Mouse (Mus musculus) liver, embryonic 14 days (tissue): ENCODE results near the gene Cd300e. TPM values are rescaled to one million over a fixed set of nuclear protein-coding genes. Genes with fewer than 3 reads are reported as not detected.

Source experiments
- polyA plus RNA-seq: library from polyadenylated mRNA; depleted of rRNA; stranded (reverse); fragments of >200 nt; gene quantifications from 2 replicates; pipeline ENCODE4 v1.2.3, GENCODE M21; 2012; rRNA removed

The Cd300e gene
- 0.50 and 0.73 TPM in 2 replicates for polyA plus RNA-seq

GRCm38 (mm10) chr11:115062077-115062476 lies at the start of gene Cd300e:
Gene Cd300e, minus strand, starts transcription at chr11:115062177.

GRCm38 (mm10) chr11:115091362-115091901 lies 29.5 kb upstream of the Cd300e start, which contains the start of gene Rab37:
Gene Rab37, plus strand, starts transcription at chr11:115091431.

GRCm38 (mm10) chr11:115048259-115048658 lies 13.7 kb downstream of the Cd300e start, which contains the start of gene Cd300ld3:
Gene Cd300ld3, minus strand, starts transcription at chr11:115048409.

GRCm38 (mm10) chr11:115037669-115038068 lies 24.3 kb downstream of the Cd300e start, which contains the start of gene Cd300ld5:
Gene Cd300ld5, minus strand, starts transcription at chr11:115037769.

GRCm38 (mm10) chr11:115026912-115027311 lies 35.1 kb downstream of the Cd300e start, which contains the start of gene Cd300ld4:
Gene Cd300ld4, minus strand, starts transcription at chr11:115027012.

GRCm38 (mm10) chr11:115016093-115016492 lies 45.9 kb downstream of the Cd300e start, which contains the start of gene Cd300ld2:
Gene Cd300ld2, minus strand, starts transcription at chr11:115016193.

Other genes with a start within 250 kb of the Cd300e start
- 4.4 and 5.2 TPM in 2 replicates for gene Gprc5c, start 211.0 kb downstream of the Cd300e start, polyA plus RNA-seq
- gene Cd300a, start 172.1 kb downstream of the Cd300e start, polyA plus RNA-seq = 1.9 and 2.8 TPM in 2 replicates
- gene Cd300lb, start 127.8 kb downstream of the Cd300e start, polyA plus RNA-seq = 0.56 and 0.58 TPM in 2 replicates
- 0.08 and 0.09 TPM in 2 replicates for gene Cd300c, start 93.0 kb downstream of the Cd300e start, polyA plus RNA-seq
- 0.85 and 1.1 TPM in 2 replicates for gene Cd300ld, start 72.3 kb downstream of the Cd300e start, polyA plus RNA-seq
- gene Cd300c2, start 60.3 kb downstream of the Cd300e start, polyA plus RNA-seq = 4.0 and 6.0 TPM in 2 replicates
- not detected in 2 replicates for gene Cd300ld2, start 46.0 kb downstream of the Cd300e start, polyA plus RNA-seq
- 0.07 TPM in 1 of 2 replicates, not detected in the other for gene Cd300ld4, start 35.2 kb downstream of the Cd300e start, polyA plus RNA-seq
- 0.06 and 0.15 TPM in 2 replicates for gene Cd300ld5, start 24.4 kb downstream of the Cd300e start, polyA plus RNA-seq
- gene Cd300ld3, start 13.8 kb downstream of the Cd300e start, polyA plus RNA-seq = 0.53 and 0.97 TPM in 2 replicates
- gene Rab37, start 29.3 kb upstream of the Cd300e start, polyA plus RNA-seq = 1.6 and 1.8 TPM in 2 replicates
- gene Cd300lf, start 71.8 kb upstream of the Cd300e start, polyA plus RNA-seq = 1.7 and 2.1 TPM in 2 replicates
- gene Slc9a3r1, start 101.2 kb upstream of the Cd300e start, polyA plus RNA-seq = 37.4 and 43.9 TPM in 2 replicates
- 1.2 and 1.7 TPM in 2 replicates for gene Tmem104, start 125.3 kb upstream of the Cd300e start, polyA plus RNA-seq
- 7.6 and 9.0 TPM in 2 replicates for gene Nat9, start 125.7 kb upstream of the Cd300e start, polyA plus RNA-seq
- 0.12 and 0.20 TPM in 2 replicates for gene Grin2c, start 205.1 kb upstream of the Cd300e start, polyA plus RNA-seq
- 12.0 and 14.4 TPM in 2 replicates for gene Fdxr, start 214.9 kb upstream of the Cd300e start, polyA plus RNA-seq
- gene Fads6, start 235.5 kb upstream of the Cd300e start, polyA plus RNA-seq = 6.1 and 6.9 TPM in 2 replicates
- not detected in 2 replicates for gene Otop2, start 245.0 kb upstream of the Cd300e start, polyA plus RNA-seq